Mouse (Mus musculus): Measurements from ENCODE around the gene Trmt2b.

- TF ChIP-seq POLR2A (IDR thresholded peaks at IDR 0.05; ENCODE audit: control insufficient read depth, extremely low read depth, insufficient read depth, low read length, poor library complexity) (no peak), CTCF (IDR thresholded peaks at IDR 0.05; ENCODE audit: borderline replicate concordance, control insufficient read depth, extremely low read depth, insufficient read depth, low read length, poor library complexity) (no peak)
Measured at GRCm38 (mm10) chrX:134174699-134175098, 102.1 kb downstream of the Trmt2b start.
